Mouse (Mus musculus): Measurements from ENCODE around the gene Dbi.

DNA sequence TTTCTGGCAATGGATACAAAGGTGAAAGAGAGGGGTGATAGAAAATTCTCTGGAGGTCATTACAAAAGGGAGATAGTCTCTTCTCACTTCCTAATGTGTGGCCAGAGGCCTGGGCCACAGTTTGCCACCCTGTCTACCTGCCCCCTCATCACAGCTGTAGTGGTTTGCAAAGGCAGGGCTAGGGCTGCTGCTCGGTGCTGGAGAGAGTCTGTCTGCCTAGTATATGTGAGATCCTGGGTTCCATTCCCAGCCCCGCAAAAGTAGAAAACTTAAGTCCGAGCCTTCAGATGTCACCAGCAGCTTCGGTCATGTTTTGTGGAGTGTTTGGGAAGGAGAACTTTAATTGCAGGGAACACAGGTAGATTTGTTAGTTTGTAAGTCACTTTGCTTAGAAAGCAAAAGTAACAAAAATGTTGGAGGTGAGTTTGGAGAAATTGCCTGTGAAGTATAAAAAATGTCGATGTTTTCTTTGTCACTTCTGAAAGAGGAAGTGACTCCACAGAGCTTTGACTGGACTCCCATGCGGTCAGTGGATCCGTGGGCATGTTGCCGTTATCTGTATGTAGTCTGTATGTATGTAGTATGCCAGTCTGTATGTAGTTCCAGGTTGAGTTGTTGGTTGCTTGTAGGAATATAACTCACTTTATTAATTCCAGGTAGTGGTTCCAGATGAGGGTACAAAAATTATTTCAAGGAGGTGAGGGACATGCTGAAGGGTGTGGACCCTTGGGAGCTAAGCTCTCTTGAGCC, 1.9 kb upstream of the Dbi start:
- TF ChIP-seq CTCF (IDR thresholded peaks at IDR 0.05; ENCODE audit: low read depth, low read length) (no peak), POLR2A (IDR thresholded peaks at IDR 0.05; ENCODE audit: insufficient read depth, low read length) (no peak)
